Mouse (Mus musculus): ENCODE measurements around the gene Ppil1.
"Not testable (repeated sequence)": the region's sequence is repeated elsewhere in the genome, so short reads cannot be mapped to it uniquely, and the experiment has no call there.

The Ppil1 gene

GRCm38 (mm10) chr17:29251608-29252390 lies 12.2 kb downstream of the Ppil1 start:
- peak; percentile 59 to 72 for DNase-seq (ENCODE audit: low spot score in 2 of 2)

- not testable (repeated sequence) for DNase-seq (ENCODE audit: low spot score in 2 of 2)
Observed at GRCm38 (mm10) chr17:29251006-29251405, 13.0 kb downstream of the Ppil1 start.

- peak in 1 of 2 experiments; percentile 49 for DNase-seq (ENCODE audit: low spot score in 2 of 2)
Observed at GRCm38 (mm10) chr17:29249512-29249911, 14.5 kb downstream of the Ppil1 start.

- DNase-seq (ENCODE audit: low spot score in 2 of 2) = peak in 1 of 2 experiments; percentile 50
Observed at GRCm38 (mm10) chr17:29247881-29248280, 16.1 kb downstream of the Ppil1 start.

GRCm38 (mm10) chr17:29246602-29247001 lies 17.4 kb downstream of the Ppil1 start:
- DNase-seq (ENCODE audit: low spot score in 2 of 2) = peak; percentile 52 to 70

- peak; percentile 72 to 73 for DNase-seq (ENCODE audit: low spot score in 2 of 2)
Observed at GRCm38 (mm10) chr17:29245725-29246124, 18.3 kb downstream of the Ppil1 start.

- DNase-seq (ENCODE audit: low spot score in 2 of 2) = no peak
Observed at GRCm38 (mm10) chr17:29244912-29245311, 19.1 kb downstream of the Ppil1 start.

GRCm38 (mm10) chr17:29238421-29238945 lies 25.5 kb downstream of the Ppil1 start:
- peak; percentile 41 to 47 for DNase-seq (ENCODE audit: low spot score in 2 of 2)

- DNase-seq (ENCODE audit: low spot score in 2 of 2) = peak; percentile 73 to 75
Observed at GRCm38 (mm10) chr17:29237772-29238420, 26.1 kb downstream of the Ppil1 start, which contains the start of gene Cpne5. Gene Cpne5 (minus strand): TSS chr17:29238167.

- DNase-seq (ENCODE audit: low spot score in 2 of 2) = no peak
Observed at GRCm38 (mm10) chr17:29237267-29237771, 26.7 kb downstream of the Ppil1 start.

GRCm38 (mm10) chr17:29236111-29236510 lies 27.9 kb downstream of the Ppil1 start:
- no peak for DNase-seq (ENCODE audit: low spot score in 2 of 2)

GRCm38 (mm10) chr17:29231109-29231508 lies 32.9 kb downstream of the Ppil1 start:
- DNase-seq (ENCODE audit: low spot score in 2 of 2) = no peak

- no peak for DNase-seq (ENCODE audit: low spot score in 2 of 2)
Observed at GRCm38 (mm10) chr17:29220631-29221030, 43.4 kb downstream of the Ppil1 start.

GRCm38 (mm10) chr17:29218017-29218416 lies 46.0 kb downstream of the Ppil1 start:
- DNase-seq (ENCODE audit: low spot score in 2 of 2) = no peak

- no peak for DNase-seq (ENCODE audit: low spot score in 2 of 2)
Observed at GRCm38 (mm10) chr17:29216078-29216477, 47.9 kb downstream of the Ppil1 start.

- DNase-seq (ENCODE audit: low spot score in 2 of 2) = no peak
Observed at GRCm38 (mm10) chr17:29214655-29215054, 49.3 kb downstream of the Ppil1 start.

GRCm38 (mm10) chr17:29214193-29214456 lies 49.9 kb downstream of the Ppil1 start:
- DNase-seq (ENCODE audit: low spot score in 2 of 2) = no peak

GRCm38 (mm10) chr17:29213381-29214192 lies 50.4 kb downstream of the Ppil1 start:
- no peak for DNase-seq (ENCODE audit: low spot score in 2 of 2)

- DNase-seq (ENCODE audit: low spot score in 2 of 2) = no peak
Observed at GRCm38 (mm10) chr17:29211836-29212235, 52.1 kb downstream of the Ppil1 start.

- no peak for DNase-seq (ENCODE audit: low spot score in 2 of 2)
Observed at GRCm38 (mm10) chr17:29210037-29210436, 53.9 kb downstream of the Ppil1 start.

GRCm38 (mm10) chr17:29206052-29206451 lies 57.9 kb downstream of the Ppil1 start:
- no peak for DNase-seq (ENCODE audit: low spot score in 2 of 2)

- no peak for DNase-seq (ENCODE audit: low spot score in 2 of 2)
Observed at GRCm38 (mm10) chr17:29202604-29203003, 61.4 kb downstream of the Ppil1 start.

Measured in right cerebral cortex, postnatal 10 days (tissue).